Mouse (Mus musculus) limb, embryonic 14.5 days (tissue): ENCODE measurements around the gene Usp47. TPM values are rescaled to one million over a fixed set of nuclear protein-coding genes. Genes with fewer than 3 reads are reported as not detected.

Source experiments
- ATAC-seq: fragments of 200-750 bp; cut with Nextera tagmentation; 2 replicates; pipeline ENCODE4 v1.8.0; 2017; ENCODE audit warnings: low read depth, moderate number of reproducible peaks, moderate TSS enrichment; ENCODE audit not compliant: low FRiP score
- DNase-seq: peaks from one replicate; pipeline ENCODE4 v3.0.0-alpha.2; 2015; ENCODE audit warnings: low spot score
- H3K27ac ChIP-seq: fragments of 300-500 bp; sonication (generic); replicated peaks from 2 replicates; pipeline ENCODE4 v1.5.1; 2014; ENCODE audit warnings: low read depth, mild to moderate bottlenecking, low read length, moderate library complexity, mixed read lengths
- H3K27me3 ChIP-seq: fragments of 300-500 bp; sonication (generic); 2 replicates; pipeline ENCODE4 v1.6.1; 2014; ENCODE audit warnings: low read length, mixed read lengths; ENCODE audit not compliant: control insufficient read depth, insufficient read depth
- H3K36me3 ChIP-seq: fragments of 300-500 bp; sonication (generic); 2 replicates; pipeline ENCODE4 v1.6.1; 2014; ENCODE audit warnings: mild to moderate bottlenecking, low read length, moderate library complexity, mixed read lengths; ENCODE audit not compliant: control insufficient read depth, insufficient read depth
- H3K4me1 ChIP-seq: fragments of 300-500 bp; sonication (generic); 2 replicates; pipeline ENCODE4 v1.6.1; 2014; ENCODE audit warnings: antibody characterized with exemption, low read length, mixed read lengths; ENCODE audit not compliant: control insufficient read depth, insufficient read depth
- H3K4me2 ChIP-seq: fragments of 300-500 bp; sonication (generic); replicated peaks from 2 replicates; pipeline ENCODE4 v1.6.1; 2014; ENCODE audit warnings: low read depth, mild to moderate bottlenecking, low read length, moderate library complexity; ENCODE audit not compliant: severe bottlenecking
- H3K4me3 ChIP-seq: fragments of 300-500 bp; sonication (generic); replicated peaks from 2 replicates; pipeline ENCODE4 v1.5.1; 2014; ENCODE audit warnings: low read length
- H3K9ac ChIP-seq: fragments of 300-500 bp; sonication (generic); 2 replicates; pipeline ENCODE4 v1.6.1; 2014; ENCODE audit warnings: mild to moderate bottlenecking, low read depth, low read length, moderate library complexity; ENCODE audit not compliant: severe bottlenecking
- H3K9me3 ChIP-seq: fragments of 300-500 bp; sonication (generic); 2 replicates; pipeline ENCODE4 v1.6.1; 2016; ENCODE audit warnings: low read length; ENCODE audit not compliant: control insufficient read depth
- POLR2A ChIP-seq: fragments of 200-500 bp; IDR thresholded peaks from 2 replicates; pipeline ENCODE4 v1.8.0; 2012; ENCODE audit warnings: inconsistent platforms, mild to moderate bottlenecking, moderate library complexity, borderline replicate concordance; ENCODE audit not compliant: insufficient read depth, insufficient read length; ENCODE audit errors: extremely low read depth
- WGBS: fragments of 180-500 bp; shearing (Covaris S2); extraction: QIAGEN DNeasy Blood & Tissue Kit; methylation state at CpG from one replicate; pipeline ENCODE4 v1.1.7; 2014; 5-methylcytosine and 5-hydroxymethylcytosine counted together
- polyA plus RNA-seq, 2 experiments: library from polyadenylated mRNA; depleted of rRNA in 1 of 2; stranded (reverse) in 1 of 2; unstranded in 1 of 2; fragments of >200 nt; fragmentation: Nextera tagmentation in 1 of 2; extraction: Ambion mirVana in 1 of 2; gene quantifications; 2 replicates each; pipeline versions ENCODE4 v1.2.1 to v1.2.3; 2012 to 2014

The Usp47 gene
- polyA plus RNA-seq, 2 experiments = 51.9 to 81.2 TPM

GRCm38 (mm10) chr7:112154445-112154844, 131.1 kb downstream of the Usp47 start:
- 39% methylated on average over 4 of the region's 4 CpGs for WGBS
- ATAC-seq (peak; percentile 32), DNase-seq (peak; percentile 76)
- no peak for TF ChIP-seq POLR2A
- no peaks in the 10 kb centered on the region for H3K27me3 ChIP-seq
- peaks cover 4% of the 10 kb centered on the region; the same call in 1 of the 2 replicates for H3K36me3 ChIP-seq
- 0 out of 2 replicates have a peak overlapping the region, but pooled peaks have one; percentile 4 for H3K4me3 ChIP-seq
- no peak overlapping the region for H3K9ac ChIP-seq
- H3K4me2 ChIP-seq = no peak overlapping the region
- peaks cover 41% of the 10 kb centered on the region for H3K4me1 ChIP-seq
- H3K9me3 ChIP-seq = no peaks in the 10 kb centered on the region
- H3K27ac ChIP-seq = 0 out of 2 replicates have a peak overlapping the region, but pooled peaks have one; percentile 40

GRCm38 (mm10) chr7:112155194-112155593, 131.9 kb downstream of the Usp47 start:
- H3K4me2 ChIP-seq = peak overlapping the region; percentile 13; the same call in 1 of the 2 replicates

GRCm38 (mm10) chr7:112157584-112158315, 134.4 kb downstream of the Usp47 start:
- TF ChIP-seq POLR2A = no peak
- peak; percentile 31 for ATAC-seq

More at GRCm38 (mm10) chr7:112155194-112155593, 131.9 kb downstream of the Usp47 start:
- DNase-seq = peak; percentile 39
- TF ChIP-seq POLR2A = no peak
- Histone ChIP-seq H3K27me3 (no peaks in the 10 kb centered on the region), H3K36me3 (peaks cover 3% of the 10 kb centered on the region; the same call in 1 of the 2 replicates), H3K4me1 (peaks cover 41% of the 10 kb centered on the region), H3K4me3 (no peak overlapping the region), H3K9ac (no peak overlapping the region), H3K9me3 (no peaks in the 10 kb centered on the region), H3K27ac (peak overlapping the region; percentile 40; the same call in 1 of the 2 replicates)
- 3% methylated on average over 1 of the region's 1 CpGs for WGBS
- no peak for ATAC-seq

GRCm38 (mm10) chr7:112158316-112158741, 135.0 kb downstream of the Usp47 start:
- no peaks in the 10 kb centered on the region for H3K27me3 ChIP-seq
- TF ChIP-seq POLR2A = no peak
- peak; percentile 70 for ATAC-seq
- H3K9ac ChIP-seq = peak overlapping the region; percentile 64
- 3% methylated on average over 15 of the region's 23 CpGs for WGBS
- no peaks in the 10 kb centered on the region for H3K9me3 ChIP-seq
- H3K4me3 ChIP-seq = peak overlapping the region; percentile 54
- H3K4me1 ChIP-seq = peaks cover 41% of the 10 kb centered on the region
- H3K27ac ChIP-seq = peak overlapping the region; percentile 39; the same call in 1 of the 2 replicates
- peak overlapping the region; percentile 65 for H3K4me2 ChIP-seq
- peak; percentile 35 for DNase-seq
- H3K36me3 ChIP-seq = no peaks in the 10 kb centered on the region

More at GRCm38 (mm10) chr7:112157584-112158315, 134.4 kb downstream of the Usp47 start:
- no peaks in the 10 kb centered on the region for H3K27me3 ChIP-seq
- H3K9ac ChIP-seq = peak overlapping the region; percentile 64
- no peaks in the 10 kb centered on the region for H3K9me3 ChIP-seq
- no peak for DNase-seq
- peak overlapping the region; percentile 65 for H3K4me2 ChIP-seq
- 12% methylated on average over 23 of the region's 23 CpGs for WGBS
- H3K4me1 ChIP-seq = peaks cover 41% of the 10 kb centered on the region
- peak overlapping the region; percentile 54 for H3K4me3 ChIP-seq
- no peaks in the 10 kb centered on the region for H3K36me3 ChIP-seq
- H3K27ac ChIP-seq = peak overlapping the region; percentile 39; the same call in 1 of the 2 replicates

- no peaks in the 10 kb centered on the region for H3K36me3 ChIP-seq
- DNase-seq (peak; percentile 36), ATAC-seq (peak; percentile 35; the same call in 1 of the 2 replicates)
- no peaks in the 10 kb centered on the region for H3K9me3 ChIP-seq
- peak within 1 kb of the TSS; percentile 39 for H3K27ac ChIP-seq
- H3K27me3 ChIP-seq = no peaks in the 10 kb centered on the region
- no peak for TF ChIP-seq POLR2A
- H3K4me2 ChIP-seq = peak within 1 kb of the TSS; percentile 65
- 2% methylated on average over 20 of the region's 21 CpGs for WGBS
- H3K4me1 ChIP-seq = peaks cover 39% of the 10 kb centered on the region
- peak within 1 kb of the TSS; percentile 54 for H3K4me3 ChIP-seq
- peak within 1 kb of the TSS; percentile 64 for H3K9ac ChIP-seq
Observed at GRCm38 (mm10) chr7:112158942-112159341, 135.6 kb downstream of the Usp47 start, which contains the start of gene Dkk3. Gene Dkk3 (minus strand): TSS chr7:112159057.
